Mouse (Mus musculus): Measurements from ENCODE around the gene Xcl1. TPM values are rescaled to one million over a fixed set of nuclear protein-coding genes. Genes with fewer than 3 reads are reported as not detected.

Xcl1 gene
- polyA plus RNA-seq, 1 experiment = not detected

DNA sequence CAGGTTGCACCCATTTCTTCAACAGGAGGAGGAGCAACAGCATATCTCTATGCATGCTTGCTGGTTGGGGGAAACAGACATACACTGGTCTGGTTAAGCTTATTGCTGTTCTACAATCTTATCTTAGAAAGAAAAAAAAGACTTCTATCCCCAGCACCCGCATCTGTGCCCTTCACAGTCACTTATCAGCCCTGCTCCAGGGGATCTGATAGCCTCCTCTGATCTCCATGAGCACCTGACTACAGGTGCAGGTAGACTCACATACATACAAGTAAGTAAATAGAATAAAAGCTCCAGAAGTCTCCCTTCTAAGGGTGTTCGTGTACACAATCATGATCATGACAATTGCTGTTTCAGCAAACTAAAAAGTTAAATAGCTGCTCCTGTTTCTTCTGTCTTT lies 733 bp upstream of the Xcl1 start:
- Histone ChIP-seq H3K4me1 (ENCODE audit: control insufficient read depth, insufficient read depth, low read length) (no peaks in the 10 kb centered on the region), H3K27ac (ENCODE audit: control insufficient read depth, insufficient read depth, low read depth, low read length, poor library complexity) (no peak overlapping the region), H3K4me3 (replicated peaks; ENCODE audit: control insufficient read depth, low read depth, low read length) (no peak overlapping the region)
- WGBS = 61% methylated on average over 2 of the region's 2 CpGs
- TF ChIP-seq POLR2A (IDR thresholded peaks at IDR 0.05; ENCODE audit: borderline replicate concordance, control insufficient read depth, low read depth, low read length) = no peak
- TF ChIP-seq CTCF (IDR thresholded peaks at IDR 0.05; ENCODE audit: control insufficient read depth, insufficient read depth, low read length) = no peak

DNA sequence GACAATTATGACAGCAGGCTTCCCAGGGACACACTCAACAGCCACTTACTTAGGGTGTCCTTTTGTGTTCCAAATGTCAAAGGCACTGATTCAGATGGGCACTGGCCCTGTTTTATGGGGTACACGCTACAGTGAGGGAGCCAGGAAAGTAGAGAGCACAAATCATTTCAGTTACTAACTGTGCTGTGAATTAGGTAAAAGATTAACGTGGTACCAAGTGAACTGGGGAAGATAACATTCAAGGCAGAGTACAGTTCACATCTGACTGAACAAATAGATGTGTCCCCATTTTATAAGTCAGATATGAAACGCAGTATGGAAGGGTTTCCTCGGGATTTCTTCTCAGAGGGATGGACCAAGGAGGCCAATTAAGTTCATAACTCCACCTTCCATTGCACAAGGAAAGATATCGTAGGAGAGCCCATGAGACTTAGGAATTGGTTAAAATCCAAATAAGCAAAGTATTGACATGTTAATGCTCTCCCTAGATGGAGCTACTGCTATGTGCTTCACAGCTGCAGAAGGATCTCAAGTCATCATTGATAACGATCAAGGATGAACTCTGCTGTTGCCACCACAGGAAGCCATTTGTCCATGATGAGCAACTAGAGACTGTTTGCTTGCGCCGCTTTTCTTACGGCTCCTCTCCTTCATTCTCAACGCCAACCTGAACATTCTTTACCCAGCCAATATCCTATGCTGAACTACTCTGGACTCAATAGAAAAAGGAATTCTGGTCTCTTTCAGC lies 1.7 kb downstream of the Xcl1 start:
- Histone ChIP-seq H3K27ac (ENCODE audit: control insufficient read depth, insufficient read depth, low read depth, low read length, poor library complexity) (no peak overlapping the region), H3K4me1 (ENCODE audit: control insufficient read depth, insufficient read depth, low read length) (no peaks in the 10 kb centered on the region), H3K4me3 (replicated peaks; ENCODE audit: control insufficient read depth, low read depth, low read length) (no peak overlapping the region)
- 74% methylated on average over 10 of the region's 10 CpGs for WGBS
- TF ChIP-seq CTCF (IDR thresholded peaks at IDR 0.05; ENCODE audit: control insufficient read depth, insufficient read depth, low read length) (no peak), POLR2A (IDR thresholded peaks at IDR 0.05; ENCODE audit: borderline replicate concordance, control insufficient read depth, low read depth, low read length) (no peak)

DNA sequence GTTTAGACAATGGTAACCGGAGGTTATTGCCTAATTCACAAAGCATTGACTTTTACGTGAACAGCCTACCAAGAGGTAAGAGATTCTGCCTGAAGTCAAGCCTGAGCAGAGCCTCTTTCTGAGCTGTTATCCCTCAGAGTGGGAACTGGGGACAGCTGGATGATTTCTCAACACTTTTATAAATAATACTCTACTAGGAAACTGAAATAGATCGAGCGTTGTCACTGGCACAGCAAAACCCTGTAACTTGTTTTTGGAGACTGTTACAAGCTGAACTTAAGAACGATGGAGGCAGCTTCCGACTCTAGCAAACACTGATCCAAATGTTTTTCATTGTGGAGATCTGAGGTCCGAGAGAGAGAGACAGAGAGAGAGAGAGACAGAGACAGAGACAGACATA lies 4.2 kb downstream of the Xcl1 start:
- Histone ChIP-seq H3K27ac (ENCODE audit: control insufficient read depth, insufficient read depth, low read depth, low read length, poor library complexity) (no peak overlapping the region), H3K4me3 (replicated peaks; ENCODE audit: control insufficient read depth, low read depth, low read length) (no peak overlapping the region), H3K4me1 (ENCODE audit: control insufficient read depth, insufficient read depth, low read length) (no peaks in the 10 kb centered on the region)
- no peak for TF ChIP-seq CTCF (IDR thresholded peaks at IDR 0.05; ENCODE audit: control insufficient read depth, insufficient read depth, low read length)
- no peak for TF ChIP-seq POLR2A (IDR thresholded peaks at IDR 0.05; ENCODE audit: borderline replicate concordance, control insufficient read depth, low read depth, low read length)
- WGBS = 66% methylated on average over 7 of the region's 7 CpGs

DNA sequence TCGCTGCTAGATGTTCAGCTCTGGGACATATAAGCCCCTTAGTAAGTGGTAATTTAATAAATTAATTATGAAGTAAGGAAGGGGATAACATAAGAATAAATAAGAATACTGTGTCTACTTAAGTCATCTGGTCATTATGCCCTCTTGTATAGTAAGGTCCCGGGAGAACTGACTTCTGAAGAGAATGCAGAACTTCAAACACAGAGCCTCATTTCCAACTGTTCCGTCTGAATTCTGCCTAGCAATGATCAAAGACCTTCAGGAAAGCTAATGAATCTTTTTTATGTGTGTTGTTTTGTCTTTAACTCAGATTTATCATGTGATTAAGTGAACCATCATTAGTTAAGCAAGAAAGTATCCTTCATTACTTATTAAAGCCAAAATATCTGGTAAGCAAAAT lies 5.3 kb downstream of the Xcl1 start:
- no peak overlapping the region for H3K4me3 ChIP-seq (replicated peaks; ENCODE audit: control insufficient read depth, low read depth, low read length)
- no peak overlapping the region for H3K27ac ChIP-seq (ENCODE audit: control insufficient read depth, insufficient read depth, low read depth, low read length, poor library complexity)
- H3K4me1 ChIP-seq (ENCODE audit: control insufficient read depth, insufficient read depth, low read length) = no peaks in the 10 kb centered on the region
- TF ChIP-seq CTCF (IDR thresholded peaks at IDR 0.05; ENCODE audit: control insufficient read depth, insufficient read depth, low read length) = no peak
- TF ChIP-seq POLR2A (IDR thresholded peaks at IDR 0.05; ENCODE audit: borderline replicate concordance, control insufficient read depth, low read depth, low read length) = no peak
- 81% methylated on average over 3 of the region's 3 CpGs for WGBS

DNA sequence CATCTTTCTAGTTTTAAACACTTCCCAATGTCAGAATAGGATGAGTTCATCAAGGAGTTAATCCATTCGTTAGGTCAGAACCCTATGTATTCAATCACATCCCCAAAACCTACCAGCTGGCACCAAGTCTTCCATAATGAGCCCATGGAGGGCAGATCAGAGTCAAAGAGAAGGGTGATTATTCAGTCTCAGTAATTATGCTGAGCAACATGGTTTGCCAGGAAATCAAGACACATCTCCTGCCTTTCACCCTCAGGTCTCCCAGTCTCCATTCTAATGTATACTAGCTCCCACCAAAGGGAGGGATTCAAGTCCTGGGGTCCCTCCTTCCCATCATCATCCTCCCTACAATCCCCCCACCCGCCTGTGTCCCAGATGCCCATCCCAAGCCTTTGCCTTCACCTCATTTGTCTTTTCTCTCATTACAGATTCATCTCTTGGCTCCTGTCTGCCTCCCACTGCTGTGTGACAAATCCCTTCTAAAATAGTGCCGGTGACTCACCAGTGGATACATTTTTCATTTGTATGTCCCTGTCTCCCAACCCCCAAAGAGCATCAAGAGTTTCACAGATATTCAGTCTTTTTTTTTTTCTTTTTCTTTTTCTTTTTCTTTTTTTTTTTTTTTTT lies 8.7 kb downstream of the Xcl1 start:
- 79% methylated on average over 3 of the region's 3 CpGs for WGBS
- no peak for TF ChIP-seq CTCF (IDR thresholded peaks at IDR 0.05; ENCODE audit: control insufficient read depth, insufficient read depth, low read length)
- no peak for TF ChIP-seq POLR2A (IDR thresholded peaks at IDR 0.05; ENCODE audit: borderline replicate concordance, control insufficient read depth, low read depth, low read length)
- no peak overlapping the region for H3K27ac ChIP-seq (ENCODE audit: control insufficient read depth, insufficient read depth, low read depth, low read length, poor library complexity)

DNA sequence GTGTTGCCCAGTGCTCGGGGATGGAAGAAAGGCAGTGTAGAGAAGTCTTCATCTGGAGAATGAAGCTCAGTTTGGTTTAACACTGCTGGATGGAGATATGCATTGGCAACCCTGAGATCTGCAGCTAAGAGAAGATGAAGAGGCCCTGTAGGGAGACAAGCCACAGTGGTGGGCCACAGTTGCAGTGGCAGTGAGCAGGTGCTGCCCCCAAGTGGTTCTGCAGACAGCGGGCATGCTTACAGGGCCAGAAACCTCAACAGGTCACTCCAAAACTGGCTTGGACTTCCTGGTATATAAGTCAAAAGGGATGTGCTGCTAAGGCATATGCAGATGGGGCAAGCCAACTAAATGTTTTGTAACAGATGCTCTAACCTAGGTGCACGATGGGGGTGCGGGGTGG lies 30.3 kb downstream of the Xcl1 start:
- no peak overlapping the region for H3K4me3 ChIP-seq (replicated peaks; ENCODE audit: control insufficient read depth, low read depth, low read length)
- no peak overlapping the region for H3K27ac ChIP-seq (ENCODE audit: control insufficient read depth, insufficient read depth, low read depth, low read length, poor library complexity)
- 57% methylated on average over 4 of the region's 4 CpGs for WGBS
- TF ChIP-seq CTCF (IDR thresholded peaks at IDR 0.05; ENCODE audit: control insufficient read depth, insufficient read depth, low read length) (peak; percentile 75), POLR2A (IDR thresholded peaks at IDR 0.05; ENCODE audit: borderline replicate concordance, control insufficient read depth, low read depth, low read length) (no peak)
- H3K4me1 ChIP-seq (ENCODE audit: control insufficient read depth, insufficient read depth, low read length) = no peaks in the 10 kb centered on the region

More for the DNA sequence above, 8.7 kb downstream of the Xcl1 start:
- H3K4me3 ChIP-seq (replicated peaks; ENCODE audit: control insufficient read depth, low read depth, low read length) = no peak overlapping the region
- no peaks in the 10 kb centered on the region for H3K4me1 ChIP-seq (ENCODE audit: control insufficient read depth, insufficient read depth, low read length)

DNA sequence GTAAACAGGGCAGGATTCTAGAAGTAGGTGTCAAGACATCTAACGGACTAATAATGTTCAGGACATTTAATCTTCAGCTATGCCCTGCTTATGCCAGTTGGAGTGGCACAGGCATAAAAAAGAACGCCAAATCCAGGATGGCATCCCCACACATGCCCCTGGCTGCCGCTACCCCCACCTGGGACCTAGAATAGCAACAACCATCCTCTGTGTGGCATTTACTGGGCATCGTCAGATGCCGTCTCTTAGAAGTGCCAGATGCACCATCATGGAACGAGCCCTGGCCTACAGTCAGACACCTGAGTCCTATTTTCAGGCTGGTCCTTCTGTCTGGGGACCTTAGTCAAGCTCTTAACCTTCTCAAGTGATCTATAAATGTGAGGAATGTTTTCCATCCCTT lies 34.6 kb downstream of the Xcl1 start:
- H3K4me3 ChIP-seq (replicated peaks; ENCODE audit: control insufficient read depth, low read depth, low read length) = no peak overlapping the region
- H3K27ac ChIP-seq (ENCODE audit: control insufficient read depth, insufficient read depth, low read depth, low read length, poor library complexity) = no peak overlapping the region
- no peak for TF ChIP-seq POLR2A (IDR thresholded peaks at IDR 0.05; ENCODE audit: borderline replicate concordance, control insufficient read depth, low read depth, low read length)
- TF ChIP-seq CTCF (IDR thresholded peaks at IDR 0.05; ENCODE audit: control insufficient read depth, insufficient read depth, low read length) = no peak
- 85% methylated on average over 6 of the region's 6 CpGs for WGBS
- H3K4me1 ChIP-seq (ENCODE audit: control insufficient read depth, insufficient read depth, low read length) = no peaks in the 10 kb centered on the region

DNA sequence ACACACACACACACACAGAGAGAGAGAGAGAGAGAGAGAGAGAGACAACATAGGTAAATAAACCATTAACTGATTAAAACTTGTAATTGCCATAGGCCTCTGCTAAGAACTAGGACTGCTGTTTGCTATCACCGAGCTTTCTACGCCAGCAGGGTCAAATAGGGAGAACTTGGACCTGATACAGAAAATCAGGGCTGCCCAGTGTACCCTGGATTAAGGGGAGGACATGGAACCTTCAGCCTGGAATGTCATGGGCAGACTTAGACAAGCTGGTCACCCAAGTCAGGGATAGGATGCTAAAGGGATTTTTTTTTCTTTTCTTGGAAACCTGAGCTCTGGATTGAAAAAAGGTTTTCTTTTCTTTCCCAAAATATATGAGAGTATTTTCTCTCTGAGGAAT lies 35.1 kb downstream of the Xcl1 start:
- H3K27ac ChIP-seq (ENCODE audit: control insufficient read depth, insufficient read depth, low read depth, low read length, poor library complexity) = no peak overlapping the region
- H3K4me1 ChIP-seq (ENCODE audit: control insufficient read depth, insufficient read depth, low read length) = no peaks in the 10 kb centered on the region
- no peak overlapping the region for H3K4me3 ChIP-seq (replicated peaks; ENCODE audit: control insufficient read depth, low read depth, low read length)
- TF ChIP-seq CTCF (IDR thresholded peaks at IDR 0.05; ENCODE audit: control insufficient read depth, insufficient read depth, low read length) = no peak
- no peak for TF ChIP-seq POLR2A (IDR thresholded peaks at IDR 0.05; ENCODE audit: borderline replicate concordance, control insufficient read depth, low read depth, low read length)
- 78% methylated on average over 2 of the region's 2 CpGs for WGBS

Measured in bone marrow, adult 2 months (tissue).